Mouse (Mus musculus): ENCODE measurements at regions not wholly inside any gene's neighbourhood (a gene's known extent, or its start where the extent isn't known, plus 50 kb on each side); places are given as distances from the start of the nearest gene placed in this dataset.

- no peak for DNase-seq (ENCODE audit: low read depth, low spot score)
These were observed 362.0 kb upstream of the Chd6 start for GRCm38 (mm10) chr2:161470844-161471243.

- DNase-seq (ENCODE audit: low read depth, low spot score) = peak; percentile 3
These were observed 361.1 kb upstream of the Chd6 start for GRCm38 (mm10) chr2:161470025-161470424.

GRCm38 (mm10) chr2:161467035-161467434 lies 358.2 kb upstream of the Chd6 start:
- DNase-seq (ENCODE audit: low read depth, low spot score) = no peak

- DNase-seq (ENCODE audit: low read depth, low spot score) = no peak
These were observed 351.7 kb upstream of the Chd6 start for GRCm38 (mm10) chr2:161460600-161460999.

GRCm38 (mm10) chr2:161454466-161454865 lies 345.6 kb upstream of the Chd6 start:
- no peak for DNase-seq (ENCODE audit: low read depth, low spot score)

DNA sequence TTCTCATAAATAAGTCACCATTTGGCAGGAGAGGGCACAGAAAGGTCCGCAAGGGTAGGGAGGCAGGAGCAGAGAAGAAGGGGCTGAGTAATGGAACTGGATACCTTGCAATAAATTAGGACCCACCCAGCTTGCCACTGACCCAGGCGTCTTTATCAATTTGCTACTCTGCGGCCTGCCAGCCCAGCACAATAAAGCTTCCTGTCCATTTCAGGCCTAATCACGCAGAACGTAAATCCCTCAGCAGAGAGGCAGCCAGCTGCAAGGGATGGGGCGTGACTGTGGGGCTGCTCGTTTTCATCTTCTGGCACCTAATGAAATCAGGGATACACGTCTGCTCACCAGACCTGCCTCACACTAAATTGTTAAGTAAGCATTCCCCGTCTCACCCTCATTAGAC lies 324.9 kb upstream of the Chd6 start:
- no peak for DNase-seq (ENCODE audit: low read depth, low spot score)

GRCm38 (mm10) chr2:161429294-161429693 lies 320.4 kb upstream of the Chd6 start:
- no peak for DNase-seq (ENCODE audit: low read depth, low spot score)

- DNase-seq (ENCODE audit: low read depth, low spot score) = peak; percentile 33
These were observed 316.7 kb upstream of the Chd6 start for GRCm38 (mm10) chr2:161425587-161425986.

DNA sequence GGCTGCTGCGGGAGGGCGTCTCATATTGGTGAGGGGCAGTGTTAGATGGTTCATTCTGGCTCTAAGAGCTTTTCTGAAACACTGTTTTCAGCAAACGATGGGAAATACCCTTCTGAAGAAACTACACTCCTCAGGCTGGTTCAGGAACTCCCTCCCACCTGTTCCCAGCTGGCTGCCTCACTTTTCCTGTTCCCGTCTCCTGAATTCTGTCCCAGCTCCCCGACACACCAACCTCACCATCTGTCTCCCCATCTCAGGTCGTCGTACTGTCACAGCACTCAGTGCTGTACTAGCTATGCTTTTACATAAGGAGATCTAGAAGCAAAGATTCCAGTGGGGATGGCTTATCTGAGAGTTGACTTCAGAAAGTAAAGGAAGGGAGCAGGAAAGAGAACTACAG lies 309.2 kb upstream of the Chd6 start:
- DNase-seq (ENCODE audit: low read depth, low spot score) = no peak

DNA sequence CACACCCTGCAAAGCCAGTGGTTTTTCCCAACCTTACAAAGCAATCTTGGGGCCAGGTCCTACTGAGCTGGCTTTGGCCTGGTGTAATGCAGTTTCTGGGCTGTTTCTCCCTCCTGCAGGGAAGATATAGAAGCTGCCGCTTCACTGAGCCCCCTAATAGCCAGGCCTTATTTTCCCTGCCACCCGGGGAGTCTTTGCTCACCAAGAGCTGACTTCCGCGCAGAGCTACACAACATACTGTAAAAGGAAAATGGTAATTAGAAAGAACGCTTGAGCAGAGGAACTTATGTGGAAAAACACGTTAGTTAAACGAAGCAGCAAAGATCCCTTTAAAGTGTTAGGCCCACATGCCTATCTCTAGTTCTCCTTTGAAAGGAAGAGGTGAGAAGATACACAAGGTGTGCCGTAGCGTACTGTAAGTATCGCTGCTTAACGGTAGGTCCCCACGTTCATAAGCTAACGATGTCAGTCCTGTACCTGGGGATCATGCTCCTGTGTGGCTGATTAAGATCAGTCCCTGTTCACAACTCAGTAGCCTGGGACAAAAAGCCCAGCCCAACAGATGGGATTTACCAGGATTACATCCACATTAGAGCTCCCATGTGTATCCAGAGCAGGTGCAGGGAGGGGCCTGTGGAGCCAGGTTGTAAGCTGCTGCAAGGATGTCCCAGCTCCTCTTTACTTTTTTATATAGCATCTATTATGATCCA lies 307.5 kb upstream of the Chd6 start:
- DNase-seq (ENCODE audit: low read depth, low spot score) = no peak

DNA sequence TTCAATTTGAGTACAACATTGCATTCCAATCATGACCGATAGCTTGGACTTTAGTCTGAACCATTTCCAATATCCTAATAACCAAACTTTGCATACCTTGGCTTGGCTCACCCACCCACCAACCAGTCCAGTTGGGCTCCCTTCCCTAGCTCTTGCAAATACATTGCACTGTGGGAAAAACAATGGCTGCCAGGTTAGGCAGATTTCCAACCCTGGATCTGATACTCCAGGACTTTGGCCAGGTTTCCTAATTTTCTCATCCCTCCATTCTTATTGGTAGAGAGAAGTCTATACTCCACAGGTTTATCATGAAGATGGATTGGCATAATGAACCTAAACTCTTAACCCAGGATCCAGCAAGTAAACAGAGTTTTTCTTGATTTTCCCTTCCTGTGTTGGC lies 299.4 kb upstream of the Chd6 start:
- no peak for DNase-seq (ENCODE audit: low read depth, low spot score)

- no peak for DNase-seq (ENCODE audit: low read depth, low spot score)
These were observed 297.0 kb upstream of the Chd6 start for GRCm38 (mm10) chr2:161405847-161406384.

- no peak for DNase-seq (ENCODE audit: low read depth, low spot score)
These were observed 289.2 kb upstream of the Chd6 start for GRCm38 (mm10) chr2:161398061-161398460.

DNA sequence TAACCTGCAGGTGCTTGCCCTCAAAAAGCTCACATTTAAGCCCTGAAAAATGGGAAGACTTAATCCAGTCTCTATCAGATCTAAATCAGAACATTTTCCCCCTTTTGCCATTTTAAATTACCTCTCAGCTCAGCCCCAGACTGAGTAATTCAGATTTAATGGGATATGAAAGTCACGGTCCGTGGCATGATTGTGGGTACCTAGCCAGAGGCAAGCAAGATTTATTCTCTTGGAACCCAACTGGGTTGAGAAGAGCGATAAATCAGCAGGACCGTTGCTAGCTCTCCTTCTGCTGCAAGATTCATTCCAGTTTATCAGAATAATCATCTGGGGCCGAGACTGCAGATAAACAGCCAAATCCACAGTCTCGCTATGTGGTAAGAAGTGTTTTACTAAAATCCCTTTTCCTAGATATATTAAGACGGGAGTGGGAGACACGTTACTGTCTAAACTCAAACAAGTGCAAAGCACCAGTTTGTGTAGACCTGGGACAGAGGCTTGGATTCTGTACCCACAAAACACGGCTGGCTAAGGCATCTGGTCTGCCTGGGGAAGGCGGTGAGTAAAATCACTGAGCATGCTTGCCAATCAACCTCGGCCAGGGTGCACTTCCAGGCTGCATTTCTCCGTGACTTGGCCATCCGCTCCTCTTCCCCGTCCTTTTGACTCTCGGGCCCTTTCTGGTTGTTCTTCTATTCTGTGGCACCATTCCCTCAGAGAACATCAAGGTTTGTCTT lies 282.2 kb upstream of the Chd6 start:
- no peak for DNase-seq (ENCODE audit: low read depth, low spot score)

- DNase-seq (ENCODE audit: low read depth, low spot score) = no peak
These were observed 280.5 kb upstream of the Chd6 start for GRCm38 (mm10) chr2:161389318-161389835.

GRCm38 (mm10) chr2:161387054-161387453 lies 278.2 kb upstream of the Chd6 start:
- no peak for DNase-seq (ENCODE audit: low read depth, low spot score)

GRCm38 (mm10) chr2:161382411-161382810 lies 273.5 kb upstream of the Chd6 start:
- DNase-seq (ENCODE audit: low read depth, low spot score) = no peak

DNA sequence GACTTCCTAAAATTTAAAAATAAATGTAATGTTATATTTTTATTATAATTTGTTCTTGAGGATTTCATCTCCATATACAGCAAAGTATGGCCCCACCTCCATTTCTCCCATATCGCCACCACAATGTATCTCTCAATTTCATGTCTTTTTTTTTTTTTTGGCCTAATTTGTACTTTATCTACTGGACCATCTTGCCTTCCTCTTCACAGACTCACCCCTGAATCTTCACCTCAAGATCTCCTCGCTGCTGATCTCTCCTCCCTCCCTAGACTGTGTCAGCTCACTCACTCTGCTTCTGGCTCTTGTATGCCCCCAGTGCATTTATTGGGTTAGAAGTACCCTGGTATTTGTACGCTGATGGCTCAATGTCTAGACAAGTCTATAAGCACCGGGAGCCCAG lies 269.4 kb upstream of the Chd6 start:
- DNase-seq (ENCODE audit: low read depth, low spot score) = no peak

DNA sequence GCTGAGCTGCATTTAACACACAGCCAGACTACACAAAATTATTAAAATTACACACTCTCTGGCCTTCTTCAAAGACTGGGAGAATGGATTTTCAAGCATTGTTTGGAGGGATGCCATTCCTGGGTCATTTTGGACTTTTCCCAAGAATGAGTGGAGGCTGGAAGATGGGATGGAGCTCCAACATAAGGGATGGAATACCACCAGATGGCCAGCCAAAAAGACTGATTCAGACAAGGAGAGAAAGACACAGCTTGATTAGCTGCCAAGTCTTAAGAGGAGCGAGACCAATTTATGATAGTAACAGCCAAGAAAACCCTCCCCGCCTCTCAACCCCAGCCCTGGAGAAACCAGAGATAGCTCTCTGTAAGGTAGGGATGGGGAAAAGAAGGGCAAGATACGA lies 253.4 kb upstream of the Chd6 start:
- DNase-seq (ENCODE audit: low read depth, low spot score) = peak; percentile 27

DNA sequence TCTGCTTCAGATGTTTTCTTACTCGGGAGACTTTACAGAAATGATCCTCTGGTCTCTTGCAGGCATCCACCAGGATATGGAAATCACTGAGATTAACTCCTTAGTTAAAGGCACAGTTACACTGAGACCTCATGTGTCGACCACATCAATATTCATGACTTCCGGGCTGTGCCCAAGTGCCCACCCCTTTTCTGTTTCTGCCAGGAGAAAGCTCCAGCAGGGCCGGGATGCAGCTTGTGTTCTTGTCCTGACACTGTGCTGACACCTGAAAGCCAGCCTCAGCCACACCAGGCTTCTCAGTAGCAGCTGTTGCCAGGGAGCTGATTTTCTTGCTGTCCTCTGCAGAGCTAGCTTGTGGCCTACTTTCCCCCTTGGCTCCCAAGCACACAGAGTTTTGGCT lies 240.2 kb upstream of the Chd6 start:
- no peak for DNase-seq (ENCODE audit: low read depth, low spot score)

GRCm38 (mm10) chr2:161344018-161344417 lies 235.1 kb upstream of the Chd6 start:
- no peak for DNase-seq (ENCODE audit: low read depth, low spot score)

DNA sequence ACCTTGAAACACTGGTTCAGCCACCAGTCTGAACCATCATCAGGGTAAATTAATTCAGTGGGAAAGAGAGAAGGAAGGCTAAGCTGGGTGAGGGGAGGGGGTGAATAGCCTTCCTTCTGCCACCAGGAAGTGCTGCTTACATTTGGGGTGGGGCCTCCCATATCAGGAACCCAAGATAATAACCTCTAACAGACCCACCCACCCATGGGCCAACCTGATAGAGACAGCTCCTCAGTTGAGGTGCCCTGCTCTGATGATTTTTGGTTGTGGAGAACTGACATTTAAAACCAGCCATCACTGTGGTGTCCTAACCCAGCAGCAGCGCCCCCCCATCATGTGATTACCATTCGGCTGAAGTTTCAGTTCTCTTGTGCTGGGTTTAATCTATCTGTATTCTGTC lies 233.8 kb upstream of the Chd6 start:
- DNase-seq (ENCODE audit: low read depth, low spot score) = no peak

- DNase-seq (ENCODE audit: low read depth, low spot score) = no peak
These were observed 232.6 kb upstream of the Chd6 start for GRCm38 (mm10) chr2:161341368-161341891.

Data from 3T3-L1 (cell line).